Mouse (Mus musculus) embryonic facial prominence, embryonic 11.5 days (tissue): ENCODE measurements around the gene Il10rb. TPM values are rescaled to one million over a fixed set of nuclear protein-coding genes. Genes with fewer than 3 reads are reported as not detected.

ENCODE experiments used
- ATAC-seq: fragments of 200-750 bp; cut with Nextera tagmentation; replicated peaks from 2 replicates; pipeline ENCODE4 v1.8.0; 2017; ENCODE audit warnings: low read depth; ENCODE audit not compliant: insufficient number of reproducible peaks, low FRiP score, low TSS enrichment
- DNase-seq: peaks from one replicate; pipeline ENCODE4 v3.0.0-alpha.2; 2015; ENCODE audit warnings: low spot score
- H3K27ac ChIP-seq: fragments of 300-500 bp; sonication (generic); replicated peaks from 2 replicates; pipeline ENCODE4 v1.5.1; 2014; ENCODE audit warnings: mild to moderate bottlenecking, low read depth, low read length, control low read depth
- H3K27me3 ChIP-seq: fragments of 300-500 bp; sonication (generic); 2 replicates; pipeline ENCODE4 v1.6.1; 2014; ENCODE audit warnings: mild to moderate bottlenecking, low read length, moderate library complexity, mixed read lengths; ENCODE audit not compliant: control insufficient read depth, insufficient read depth
- H3K36me3 ChIP-seq: fragments of 300-500 bp; sonication (generic); replicated peaks from 2 replicates; pipeline ENCODE4 v1.6.1; 2014; ENCODE audit warnings: low read depth, mild to moderate bottlenecking, low read length, moderate library complexity, mixed read lengths; ENCODE audit not compliant: control insufficient read depth, insufficient read depth
- H3K4me1 ChIP-seq: fragments of 300-500 bp; sonication (generic); 2 replicates; pipeline ENCODE4 v1.6.1; 2014; ENCODE audit warnings: low read length, mixed read lengths; ENCODE audit not compliant: control insufficient read depth, insufficient read depth
- H3K4me2 ChIP-seq: fragments of 300-500 bp; sonication (generic); 2 replicates; pipeline ENCODE4 v1.6.1; 2014; ENCODE audit warnings: low read depth, mild to moderate bottlenecking, control low read depth, low read length, moderate library complexity
- H3K4me3 ChIP-seq: fragments of 300-500 bp; sonication (generic); 2 replicates; pipeline ENCODE4 v1.5.1; 2014; ENCODE audit warnings: low read depth, low read length, control low read depth
- H3K9ac ChIP-seq: fragments of 300-500 bp; sonication (generic); replicated peaks from 2 replicates; pipeline ENCODE4 v1.6.1; 2014; ENCODE audit warnings: mild to moderate bottlenecking, control low read depth, low read length
- H3K9me3 ChIP-seq: fragments of 300-500 bp; sonication (generic); replicated peaks from 2 replicates; pipeline ENCODE4 v1.6.1; 2016; ENCODE audit warnings: mild to moderate bottlenecking, low read length, inconsistent platforms, mixed read lengths; ENCODE audit not compliant: control insufficient read depth
- WGBS: fragments of 180-500 bp; shearing (Covaris S2); extraction: QIAGEN DNeasy Blood & Tissue Kit; methylation state at CpG from one replicate; pipeline ENCODE4 v1.1.7; 2014; 5-methylcytosine and 5-hydroxymethylcytosine counted together
- polyA plus RNA-seq: library from polyadenylated mRNA; unstranded; fragments of >200 nt; fragmentation: Nextera tagmentation; extraction: Ambion mirVana; gene quantifications from 2 replicates; pipeline ENCODE4 v1.2.1, GENCODE M21; 2014

The Il10rb gene
- polyA plus RNA-seq, 1 experiment from 2014 or later, result 9.8 TPM

- 84% methylated on average over 7 of the region's 7 CpGs for WGBS
- ATAC-seq, result no peak
These were observed 42.9 kb downstream of the Il10rb start for GRCm38 (mm10) chr16:91448895-91449294.

GRCm38 (mm10) chr16:91450137-91451064 is 44.4 kb downstream of the Il10rb start:
- Histone ChIP-seq H3K4me3 (no peak overlapping the region), H3K27me3 (no peaks in the 10 kb centered on the region), H3K9me3 (no peaks in the 10 kb centered on the region), H3K27ac (no peak overlapping the region), H3K4me2 (no peak overlapping the region), H3K9ac (no peak overlapping the region), H3K36me3 (no peaks in the 10 kb centered on the region), H3K4me1 (peaks cover 2% of the 10 kb centered on the region; the same call in 1 of the 2 replicates)
- ATAC-seq, result no peak
- DNase-seq, result no peak
- 84% methylated on average over 12 of the region's 12 CpGs for WGBS

More at GRCm38 (mm10) chr16:91448895-91449294, 42.9 kb downstream of the Il10rb start:
- no peak overlapping the region for H3K4me3 ChIP-seq
- H3K4me1 ChIP-seq, result peaks cover 2% of the 10 kb centered on the region; the same call in 1 of the 2 replicates
- no peak for DNase-seq
- H3K9me3 ChIP-seq, result no peaks in the 10 kb centered on the region
- no peak overlapping the region for H3K27ac ChIP-seq
- H3K36me3 ChIP-seq, result no peaks in the 10 kb centered on the region
- H3K9ac ChIP-seq, result no peak overlapping the region
- H3K27me3 ChIP-seq, result no peaks in the 10 kb centered on the region
- no peak overlapping the region for H3K4me2 ChIP-seq

- Histone ChIP-seq H3K4me3 (no peak overlapping the region), H3K36me3 (no peaks in the 10 kb centered on the region), H3K9me3 (no peaks in the 10 kb centered on the region), H3K9ac (no peak overlapping the region), H3K4me1 (no peaks in the 10 kb centered on the region), H3K27me3 (no peaks in the 10 kb centered on the region), H3K4me2 (no peak overlapping the region), H3K27ac (no peak overlapping the region)
- ATAC-seq (no peak), DNase-seq (no peak)
- WGBS, result 70% methylated on average over 2 of the region's 2 CpGs
These were observed 46.0 kb downstream of the Il10rb start for GRCm38 (mm10) chr16:91451949-91452348.

- Histone ChIP-seq H3K4me2 (no peak overlapping the region), H3K27me3 (no peaks in the 10 kb centered on the region), H3K4me1 (no peaks in the 10 kb centered on the region), H3K9me3 (no peaks in the 10 kb centered on the region), H3K36me3 (no peaks in the 10 kb centered on the region), H3K4me3 (no peak overlapping the region), H3K9ac (no peak overlapping the region), H3K27ac (no peak overlapping the region)
- 63% methylated on average over 6 of the region's 6 CpGs for WGBS
- ATAC-seq (no peak), DNase-seq (no peak)
These were observed 46.5 kb downstream of the Il10rb start for GRCm38 (mm10) chr16:91452363-91452896.

GRCm38 (mm10) chr16:91455868-91456267 is 49.9 kb downstream of the Il10rb start:
- Histone ChIP-seq H3K27ac (no peak overlapping the region), H3K36me3 (no peaks in the 10 kb centered on the region), H3K4me2 (no peak overlapping the region), H3K27me3 (no peaks in the 10 kb centered on the region), H3K4me3 (no peak overlapping the region), H3K9ac (no peak overlapping the region), H3K4me1 (no peaks in the 10 kb centered on the region), H3K9me3 (no peaks in the 10 kb centered on the region)
- ATAC-seq, result no peak
- no peak for DNase-seq
- 71% methylated on average over 4 of the region's 4 CpGs for WGBS

- H3K27me3 ChIP-seq, result no peaks in the 10 kb centered on the region
- no peak overlapping the region for H3K4me3 ChIP-seq
- H3K4me1 ChIP-seq, result no peaks in the 10 kb centered on the region
- no peak for ATAC-seq
- no peak overlapping the region for H3K27ac ChIP-seq
- no peaks in the 10 kb centered on the region for H3K36me3 ChIP-seq
- no peak overlapping the region for H3K9ac ChIP-seq
- no peak for DNase-seq
- H3K9me3 ChIP-seq, result no peaks in the 10 kb centered on the region
- no peak overlapping the region for H3K4me2 ChIP-seq
- 83% methylated on average over 21 of the region's 21 CpGs for WGBS
These were observed 52.4 kb downstream of the Il10rb start for GRCm38 (mm10) chr16:91458301-91458746.

- Histone ChIP-seq H3K36me3 (no peaks in the 10 kb centered on the region), H3K9ac (no peak overlapping the region), H3K27ac (no peak overlapping the region), H3K9me3 (no peaks in the 10 kb centered on the region), H3K27me3 (no peaks in the 10 kb centered on the region), H3K4me3 (no peak overlapping the region), H3K4me2 (no peak overlapping the region), H3K4me1 (no peaks in the 10 kb centered on the region)
- no peak for ATAC-seq
- no peak for DNase-seq
- 72% methylated on average over 5 of the region's 5 CpGs for WGBS
These were observed 53.0 kb downstream of the Il10rb start for GRCm38 (mm10) chr16:91458976-91459375.

- no peak overlapping the region for H3K9ac ChIP-seq
- no peak for ATAC-seq
- no peak overlapping the region for H3K4me2 ChIP-seq
- no peaks in the 10 kb centered on the region for H3K4me1 ChIP-seq
- H3K9me3 ChIP-seq, result no peaks in the 10 kb centered on the region
- WGBS, result 96% methylated on average over 3 of the region's 3 CpGs
- H3K4me3 ChIP-seq, result no peak overlapping the region
- H3K27ac ChIP-seq, result no peak overlapping the region
- no peaks in the 10 kb centered on the region for H3K27me3 ChIP-seq
- no peaks in the 10 kb centered on the region for H3K36me3 ChIP-seq
- DNase-seq, result no peak
These were observed 53.4 kb downstream of the Il10rb start for GRCm38 (mm10) chr16:91459396-91459795.
